Comparison of ENCODE assay signal across 18 mouse cellular contexts in genomic region chr3:10917056-10917455, GRCm38 (mm10).
"Had no signal": no experiment of that assay in that cellular context is flagged by ENCODE, and none has a peak within 500 bp of the region (broad histone marks: within the 10 kb centered on the region; RNA-seq: fewer than 3 reads in every experiment).

No protein-coding gene starts in this region.

- H3K4me3 ChIP-seq: layer of hippocampus, adult 2 months; left cerebral cortex, adult 2 months; liver, embryonic 13.5 days; midbrain, embryonic 10.5 days; neural tube, embryonic 12.5 days; neural tube, embryonic 15.5 days; stomach, embryonic 15.5 days had no signal

- H3K4me1 ChIP-seq: liver, embryonic 13.5 days; neural tube, embryonic 12.5 days; neural tube, embryonic 15.5 days; stomach, embryonic 15.5 days had no signal

- H3K27ac ChIP-seq: kidney, postnatal 0 days; layer of hippocampus, adult 2 months; left cerebral cortex, adult 2 months; liver, embryonic 13.5 days; macrophage; midbrain, embryonic 10.5 days; neural tube, embryonic 12.5 days; neural tube, embryonic 15.5 days; stomach, embryonic 15.5 days had no signal

- H3K4me2 ChIP-seq: liver, embryonic 13.5 days; neural tube, embryonic 12.5 days; neural tube, embryonic 15.5 days; stomach, embryonic 15.5 days had no signal

- H3K36me3 ChIP-seq: liver, embryonic 13.5 days; midbrain, embryonic 10.5 days; neural tube, embryonic 12.5 days; neural tube, embryonic 15.5 days; stomach, embryonic 15.5 days had no signal

- DNase-seq: kidney, adult 2 months; kidney, postnatal 25 days; layer of hippocampus, adult 9-11 months; liver, embryonic 13.5 days; lung, adult 2 months; midbrain, embryonic 14.5 days; retina, postnatal 1 day; right cerebral cortex, postnatal 25 days; spleen, adult 18-20 months; thymus, postnatal 25 days had no signal

- H3K9me3 ChIP-seq: liver, embryonic 13.5 days; midbrain, embryonic 10.5 days; neural tube, embryonic 12.5 days; neural tube, embryonic 15.5 days; stomach, embryonic 15.5 days had no signal

- H3K27me3 ChIP-seq: liver, embryonic 13.5 days; neural tube, embryonic 12.5 days; neural tube, embryonic 15.5 days; stomach, embryonic 15.5 days had no signal

- H3K9ac ChIP-seq: liver, embryonic 13.5 days; neural tube, embryonic 12.5 days; neural tube, embryonic 15.5 days; stomach, embryonic 15.5 days had no signal
